ENCODE assay signal across 8 mouse cellular contexts in the genomic region with DNA sequence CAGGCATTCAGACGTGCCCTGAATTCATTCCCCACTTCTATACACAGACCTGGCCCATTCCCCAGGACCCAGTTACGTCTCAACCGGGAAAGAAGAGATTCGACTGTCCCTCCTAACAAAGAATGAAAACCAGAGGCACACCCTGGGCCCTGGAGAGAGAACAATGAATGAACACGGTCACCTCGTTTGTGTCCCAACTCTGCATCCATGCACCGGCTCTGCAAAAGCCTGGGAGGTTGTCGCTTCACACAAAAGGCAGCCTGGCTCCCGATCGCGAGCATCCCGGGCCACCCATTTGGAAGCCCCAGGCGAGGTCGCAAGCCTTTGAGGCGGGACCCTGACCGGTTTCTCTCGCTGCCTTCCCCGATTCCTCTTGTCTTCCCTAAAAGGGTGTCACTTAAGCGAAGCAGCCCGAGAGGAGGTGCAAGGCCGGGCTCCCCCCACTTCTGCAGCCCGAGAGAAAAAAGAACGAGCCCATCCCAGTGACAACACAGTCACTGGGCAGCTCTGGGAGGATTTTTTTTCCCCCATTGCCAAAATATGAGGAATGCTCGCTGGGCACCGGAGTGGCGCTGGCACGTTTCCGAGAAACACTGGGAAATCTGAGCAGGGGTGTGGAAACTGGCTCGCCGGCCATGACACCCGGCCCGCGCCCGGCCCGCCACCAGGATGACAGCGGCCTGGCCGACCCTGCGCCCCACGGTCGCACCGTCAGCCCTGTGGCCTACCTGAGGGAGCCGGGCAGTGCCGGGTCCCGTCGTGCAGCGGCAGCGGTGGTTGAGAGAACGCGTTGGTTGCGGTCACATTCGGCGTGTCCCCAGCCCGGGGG. TPM values are rescaled to one million over a fixed set of nuclear protein-coding genes. Genes with fewer than 3 reads are reported as not detected.
DNase-seq lines count a peak whose midpoint lies in the region; ATAC-seq and TF ChIP-seq lines count a peak whose summit lies in the region.

No protein-coding gene starts in this region.

- WGBS in forebrain, embryonic 14.5 days = under 1% methylated on average over 53 of the region's 53 CpGs
- under 1% methylated on average over 52 of the region's 53 CpGs for WGBS in liver, postnatal 0 days (ENCODE audit: insufficient replicate concordance)
- under 1% methylated on average over 53 of the region's 53 CpGs for WGBS in neural tube, embryonic 13.5 days

- H3K9me3 ChIP-seq in forebrain, embryonic 14.5 days (replicated peaks; ENCODE audit: control insufficient read depth, low read length) = no peaks in the 10 kb centered on the region
- H3K9me3 ChIP-seq in liver, postnatal 0 days (ENCODE audit: low read length) = no peaks in the 10 kb centered on the region
- H3K9me3 ChIP-seq in neural tube, embryonic 13.5 days = no peaks in the 10 kb centered on the region

- H3K27ac ChIP-seq in forebrain, embryonic 14.5 days (ENCODE audit: low read depth, low read length) = peak overlapping the region; percentile 97
- H3K27ac ChIP-seq in liver, postnatal 0 days (ENCODE audit: low read depth) = peak overlapping the region; percentile 98
- H3K27ac ChIP-seq in neural tube, embryonic 13.5 days (replicated peaks) = peak overlapping the region; percentile 99

- TF ChIP-seq CTCF in liver, postnatal 0 days (IDR thresholded peaks at IDR 0.05; ENCODE audit: low read depth) = no peak

- peaks cover 15% of the 10 kb centered on the region for H3K4me1 ChIP-seq in forebrain, embryonic 14.5 days (ENCODE audit: control insufficient read depth, insufficient read depth, low read length)
- H3K4me1 ChIP-seq in liver, postnatal 0 days (ENCODE audit: insufficient read depth) = peaks cover 29% of the 10 kb centered on the region
- H3K4me1 ChIP-seq in neural tube, embryonic 13.5 days (replicated peaks) = peaks cover 41% of the 10 kb centered on the region

- intact Hi-C loops in heart, postnatal 10 days (cut with DNase I) = loop anchor here (1.0 to 5.0 kb wide), 3 partner anchors 43 to 102 kb away; a partner anchor contains a TSS

- H3K4me3 ChIP-seq in forebrain, embryonic 14.5 days (ENCODE audit: low read depth, low read length) = peak overlapping the region; percentile 100
- peak overlapping the region; percentile 85 for H3K4me3 ChIP-seq in liver, postnatal 0 days (ENCODE audit: low read depth, low read length)
- H3K4me3 ChIP-seq in neural tube, embryonic 13.5 days = peak overlapping the region; percentile 99

- DNase-seq in ES-CJ7 (ENCODE audit: low read depth, low spot score) = peak; percentile 52
- DNase-seq in cerebellum, adult 11 months = peak; percentile 76
- peak; percentile 59 for DNase-seq in forebrain, embryonic 14.5 days (ENCODE audit: low spot score)
- peak; percentile 82 to 87 for DNase-seq in heart, postnatal 10 days
- DNase-seq in kidney, postnatal 36 days = peak; percentile 56 to 84
- peak; percentile 72 for DNase-seq in liver, postnatal 0 days
- peak; percentile 35 to 49 for DNase-seq in thymus, adult 18-20 months

- H3K27me3 ChIP-seq in forebrain, embryonic 14.5 days (replicated peaks; ENCODE audit: control insufficient read depth, insufficient read depth, low read length) = no peaks in the 10 kb centered on the region
- H3K27me3 ChIP-seq in liver, postnatal 0 days (ENCODE audit: insufficient read depth, low read length) = no peaks in the 10 kb centered on the region
- H3K27me3 ChIP-seq in neural tube, embryonic 13.5 days = no peaks in the 10 kb centered on the region

- H3K36me3 ChIP-seq in forebrain, embryonic 14.5 days (ENCODE audit: control insufficient read depth, insufficient read depth, low read length) = no peaks in the 10 kb centered on the region
- no peaks in the 10 kb centered on the region for H3K36me3 ChIP-seq in liver, postnatal 0 days (replicated peaks; ENCODE audit: insufficient read depth, low read length)
- no peaks in the 10 kb centered on the region for H3K36me3 ChIP-seq in neural tube, embryonic 13.5 days

- no peak for TF ChIP-seq EP300 in liver, postnatal 0 days (IDR thresholded peaks at IDR 0.05; ENCODE audit: low read depth)

- peak overlapping the region; percentile 65 for H3K4me2 ChIP-seq in forebrain, embryonic 14.5 days (ENCODE audit: low read length)
- peak overlapping the region; percentile 91 for H3K4me2 ChIP-seq in liver, postnatal 0 days (ENCODE audit: low read depth, low read length)
- H3K4me2 ChIP-seq in neural tube, embryonic 13.5 days = peak overlapping the region; percentile 87

- peak; percentile 61 for ATAC-seq in forebrain, embryonic 14.5 days
- peak; percentile 49 for ATAC-seq in liver, postnatal 0 days
- peak; percentile 79 for ATAC-seq in neural tube, embryonic 13.5 days (ENCODE audit: low read depth)

- peak overlapping the region; percentile 99 for H3K9ac ChIP-seq in forebrain, embryonic 14.5 days (ENCODE audit: low read length)
- peak overlapping the region; percentile 98 for H3K9ac ChIP-seq in liver, postnatal 0 days (replicated peaks)
- peak overlapping the region; percentile 100 for H3K9ac ChIP-seq in neural tube, embryonic 13.5 days

RNA-seq across cellular contexts. Expression of a gene that starts 0.7 kb away (rescaled TPM):
- polyA plus RNA-seq in forebrain, embryonic 14.5 days (2014; fragmentation: Nextera tagmentation; extraction: Ambion mirVana) = 150 and 158 TPM in 2 replicates
- total RNA-seq in heart, postnatal 10 days (2021) = 100 to 1,000 TPM; 111 to 119 TPM
- polyA plus RNA-seq in liver, postnatal 0 days (2015; fragmentation: Nextera tagmentation; extraction: Ambion mirVana) = 39.6 and 43.5 TPM in 2 replicates
- 141 and 156 TPM in 2 replicates for polyA plus RNA-seq in neural tube, embryonic 13.5 days (2015; fragmentation: Nextera tagmentation; extraction: Ambion mirVana)

Comparison
In these comparisons a context has a peak if more than half of its experiments do, and no peak if none do; other contexts are left out.
1. Peak in every context shown above with its lines: DNase-seq, ATAC-seq, H3K4me3 ChIP-seq and H3K27ac ChIP-seq.